Mouse (Mus musculus): ENCODE measurements around the gene Uggt1. TPM values are rescaled to one million over a fixed set of nuclear protein-coding genes. Genes with fewer than 3 reads are reported as not detected.
A peak's percentile ranks its signal among the peaks of the same experiment; 100 is the strongest.

Gene Uggt1
- polyA plus RNA-seq, 1 experiment, result 30.6 TPM

GRCm38 (mm10) chr1:36235057-36235639 is 9.4 kb downstream of the Uggt1 start:
- DNase-seq (ENCODE audit: low read depth), result no peak
- TF ChIP-seq CTCF (IDR thresholded peaks at IDR 0.05; ENCODE audit: borderline replicate concordance, extremely low read depth, insufficient read depth, insufficient read length) (no peak), POLR2A (IDR thresholded peaks at IDR 0.05; ENCODE audit: borderline replicate concordance, extremely low read depth, insufficient read depth, insufficient read length, poor library complexity, severe bottlenecking) (no peak)

GRCm38 (mm10) chr1:36233218-36233617 is 11.3 kb downstream of the Uggt1 start:
- DNase-seq (ENCODE audit: low read depth), result no peak
- TF ChIP-seq CTCF (IDR thresholded peaks at IDR 0.05; ENCODE audit: borderline replicate concordance, extremely low read depth, insufficient read depth, insufficient read length), result no peak
- no peak for TF ChIP-seq POLR2A (IDR thresholded peaks at IDR 0.05; ENCODE audit: borderline replicate concordance, extremely low read depth, insufficient read depth, insufficient read length, poor library complexity, severe bottlenecking)

GRCm38 (mm10) chr1:36230919-36231705 is 13.4 kb downstream of the Uggt1 start:
- no peak for TF ChIP-seq POLR2A (IDR thresholded peaks at IDR 0.05; ENCODE audit: borderline replicate concordance, extremely low read depth, insufficient read depth, insufficient read length, poor library complexity, severe bottlenecking)
- no peak for TF ChIP-seq CTCF (IDR thresholded peaks at IDR 0.05; ENCODE audit: borderline replicate concordance, extremely low read depth, insufficient read depth, insufficient read length)
- no peak for DNase-seq (ENCODE audit: low read depth)

- DNase-seq (ENCODE audit: low read depth), result no peak
- TF ChIP-seq CTCF (IDR thresholded peaks at IDR 0.05; ENCODE audit: borderline replicate concordance, extremely low read depth, insufficient read depth, insufficient read length) (no peak), POLR2A (IDR thresholded peaks at IDR 0.05; ENCODE audit: borderline replicate concordance, extremely low read depth, insufficient read depth, insufficient read length, poor library complexity, severe bottlenecking) (no peak)
These were observed 16.1 kb downstream of the Uggt1 start for GRCm38 (mm10) chr1:36228461-36228860.

GRCm38 (mm10) chr1:36224648-36225047 is 19.9 kb downstream of the Uggt1 start:
- peak; percentile 20 for DNase-seq (ENCODE audit: low read depth)

GRCm38 (mm10) chr1:36214324-36214723 is 30.2 kb downstream of the Uggt1 start:
- no peak for TF ChIP-seq CTCF (IDR thresholded peaks at IDR 0.05; ENCODE audit: borderline replicate concordance, extremely low read depth, insufficient read depth, insufficient read length)
- no peak for TF ChIP-seq POLR2A (IDR thresholded peaks at IDR 0.05; ENCODE audit: borderline replicate concordance, extremely low read depth, insufficient read depth, insufficient read length, poor library complexity, severe bottlenecking)
- DNase-seq (ENCODE audit: low read depth), result no peak

More at GRCm38 (mm10) chr1:36224648-36225047, 19.9 kb downstream of the Uggt1 start:
- no peak for TF ChIP-seq POLR2A (IDR thresholded peaks at IDR 0.05; ENCODE audit: borderline replicate concordance, extremely low read depth, insufficient read depth, insufficient read length, poor library complexity, severe bottlenecking)
- no peak for TF ChIP-seq CTCF (IDR thresholded peaks at IDR 0.05; ENCODE audit: borderline replicate concordance, extremely low read depth, insufficient read depth, insufficient read length)

GRCm38 (mm10) chr1:36201739-36202138 is 42.8 kb downstream of the Uggt1 start:
- TF ChIP-seq CTCF (IDR thresholded peaks at IDR 0.05; ENCODE audit: borderline replicate concordance, extremely low read depth, insufficient read depth, insufficient read length), result no peak
- TF ChIP-seq POLR2A (IDR thresholded peaks at IDR 0.05; ENCODE audit: borderline replicate concordance, extremely low read depth, insufficient read depth, insufficient read length, poor library complexity, severe bottlenecking), result no peak
- DNase-seq (ENCODE audit: low read depth), result no peak

- no peak for DNase-seq (ENCODE audit: low read depth)
- no peak for TF ChIP-seq CTCF (IDR thresholded peaks at IDR 0.05; ENCODE audit: borderline replicate concordance, extremely low read depth, insufficient read depth, insufficient read length)
- TF ChIP-seq POLR2A (IDR thresholded peaks at IDR 0.05; ENCODE audit: borderline replicate concordance, extremely low read depth, insufficient read depth, insufficient read length, poor library complexity, severe bottlenecking), result no peak
These were observed 50.0 kb downstream of the Uggt1 start for GRCm38 (mm10) chr1:36194482-36194881.

GRCm38 (mm10) chr1:36191966-36192365 is 52.6 kb downstream of the Uggt1 start:
- no peak for TF ChIP-seq POLR2A (IDR thresholded peaks at IDR 0.05; ENCODE audit: borderline replicate concordance, extremely low read depth, insufficient read depth, insufficient read length, poor library complexity, severe bottlenecking)
- TF ChIP-seq CTCF (IDR thresholded peaks at IDR 0.05; ENCODE audit: borderline replicate concordance, extremely low read depth, insufficient read depth, insufficient read length), result no peak
- DNase-seq (ENCODE audit: low read depth), result no peak

GRCm38 (mm10) chr1:36180038-36180437 is 64.5 kb downstream of the Uggt1 start:
- DNase-seq (ENCODE audit: low read depth), result no peak
- no peak for TF ChIP-seq POLR2A (IDR thresholded peaks at IDR 0.05; ENCODE audit: borderline replicate concordance, extremely low read depth, insufficient read depth, insufficient read length, poor library complexity, severe bottlenecking)

- no peak for TF ChIP-seq POLR2A (IDR thresholded peaks at IDR 0.05; ENCODE audit: borderline replicate concordance, extremely low read depth, insufficient read depth, insufficient read length, poor library complexity, severe bottlenecking)
- no peak for TF ChIP-seq CTCF (IDR thresholded peaks at IDR 0.05; ENCODE audit: borderline replicate concordance, extremely low read depth, insufficient read depth, insufficient read length)
- no peak for DNase-seq (ENCODE audit: low read depth)
These were observed 71.1 kb downstream of the Uggt1 start for GRCm38 (mm10) chr1:36173461-36173860.

GRCm38 (mm10) chr1:36172941-36173340 is 71.6 kb downstream of the Uggt1 start:
- no peak for DNase-seq (ENCODE audit: low read depth)
- TF ChIP-seq CTCF (IDR thresholded peaks at IDR 0.05; ENCODE audit: borderline replicate concordance, extremely low read depth, insufficient read depth, insufficient read length), result no peak
- TF ChIP-seq POLR2A (IDR thresholded peaks at IDR 0.05; ENCODE audit: borderline replicate concordance, extremely low read depth, insufficient read depth, insufficient read length, poor library complexity, severe bottlenecking), result no peak
